Mouse (Mus musculus) cerebellum, postnatal 10 days (tissue): ENCODE measurements at regions not wholly inside any gene's neighbourhood (a gene's known extent, or its start where the extent isn't known, plus 50 kb on each side); places are given as distances from the start of the nearest gene placed in this dataset.
"Not testable (repeated sequence)": the region's sequence is repeated elsewhere in the genome, so short reads cannot be mapped to it uniquely, and the experiment has no call there.

Experiments used
- DNase-seq, 2 experiments: peaks; one replicate each; pipeline ENCODE4 v3.0.0; 2021; ENCODE audit warnings: mixed read lengths in 2 of 2

DNA sequence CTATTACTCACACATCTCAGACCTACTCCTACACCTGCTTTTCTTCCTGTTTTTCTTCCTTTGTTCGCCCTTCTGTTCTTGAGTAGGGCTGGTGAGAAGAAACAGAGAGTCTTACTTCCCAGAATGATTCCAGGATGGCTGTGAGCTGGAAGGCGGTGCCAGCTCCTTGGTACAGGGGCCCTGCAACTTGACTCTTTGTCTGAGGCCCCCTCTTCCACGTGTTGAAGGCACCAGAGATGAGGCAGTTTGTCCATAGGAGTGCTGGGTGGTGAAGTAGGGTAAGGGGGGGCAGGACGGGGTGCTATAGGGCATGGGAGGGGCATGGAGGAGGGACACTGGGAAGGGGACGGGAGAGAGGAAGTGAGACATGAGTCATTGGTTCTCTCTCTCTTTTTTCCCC lies 60.8 kb downstream of the Dmrta2 start:
- no peak for DNase-seq

GRCm38 (mm10) chr4:110044851-110045618 lies 67.2 kb downstream of the Dmrta2 start:
- no peak for DNase-seq

DNA sequence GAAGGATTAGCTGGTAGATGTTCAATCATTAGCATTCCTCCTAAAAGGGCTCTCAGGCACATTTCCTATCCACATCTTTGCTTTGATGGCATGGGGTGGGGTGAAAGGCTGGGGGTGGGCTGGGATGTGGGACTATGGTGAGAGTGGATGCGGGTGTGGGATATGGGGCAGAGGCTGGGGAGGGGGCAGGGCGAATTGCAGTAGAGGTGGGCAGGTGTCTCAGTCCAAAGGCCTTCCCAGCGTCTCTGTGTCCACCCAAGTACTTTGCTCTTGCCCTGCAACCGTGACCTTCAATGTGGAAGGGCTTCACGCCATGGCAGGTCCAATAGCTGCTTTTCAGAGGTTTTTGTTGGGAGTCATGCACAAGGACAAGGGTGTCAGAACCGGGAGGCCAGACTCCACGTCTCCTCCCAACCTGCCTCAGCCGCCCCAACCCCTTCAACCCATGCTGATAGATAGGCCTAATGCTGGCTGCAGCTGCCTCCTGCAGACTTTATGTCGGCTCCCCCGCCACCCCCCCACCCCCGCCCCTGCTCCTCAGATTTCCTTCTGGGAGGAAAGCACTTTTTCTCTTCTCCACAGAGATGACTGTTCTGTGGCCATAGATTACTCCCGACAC lies 67.9 kb downstream of the Dmrta2 start:
- DNase-seq, result no peak

GRCm38 (mm10) chr4:110046270-110046651 lies 68.4 kb downstream of the Dmrta2 start:
- DNase-seq, result no peak

- DNase-seq, result peak; percentile 97 to 99
These were observed 72.8 kb downstream of the Dmrta2 start for GRCm38 (mm10) chr4:110050393-110051280.

GRCm38 (mm10) chr4:110051281-110051665 lies 73.4 kb downstream of the Dmrta2 start:
- no peak for DNase-seq

DNA sequence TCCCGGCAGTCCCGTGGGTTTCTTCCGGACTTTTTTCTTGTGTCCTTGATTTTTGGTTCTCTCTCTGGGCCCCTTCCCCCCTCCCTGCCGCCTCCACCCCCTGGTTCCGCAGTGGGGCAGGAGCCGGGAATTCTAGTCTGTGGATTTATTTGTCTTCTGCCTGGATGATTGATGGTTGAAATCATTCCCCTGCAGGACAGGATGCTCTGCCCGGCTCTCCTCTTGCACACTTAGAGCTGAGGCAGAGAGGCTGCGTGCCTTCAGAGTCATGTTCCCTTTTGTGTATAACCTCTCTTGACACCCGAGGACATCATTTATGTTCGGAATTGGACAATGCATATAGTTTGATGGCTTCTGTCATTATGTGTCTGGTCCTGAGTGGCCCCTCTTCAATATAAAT lies 74.0 kb downstream of the Dmrta2 start:
- DNase-seq, result peak in 1 of 2 experiments; percentile 12

GRCm38 (mm10) chr4:110052998-110053397 lies 75.1 kb downstream of the Dmrta2 start:
- peak; percentile 36 to 37 for DNase-seq

DNA sequence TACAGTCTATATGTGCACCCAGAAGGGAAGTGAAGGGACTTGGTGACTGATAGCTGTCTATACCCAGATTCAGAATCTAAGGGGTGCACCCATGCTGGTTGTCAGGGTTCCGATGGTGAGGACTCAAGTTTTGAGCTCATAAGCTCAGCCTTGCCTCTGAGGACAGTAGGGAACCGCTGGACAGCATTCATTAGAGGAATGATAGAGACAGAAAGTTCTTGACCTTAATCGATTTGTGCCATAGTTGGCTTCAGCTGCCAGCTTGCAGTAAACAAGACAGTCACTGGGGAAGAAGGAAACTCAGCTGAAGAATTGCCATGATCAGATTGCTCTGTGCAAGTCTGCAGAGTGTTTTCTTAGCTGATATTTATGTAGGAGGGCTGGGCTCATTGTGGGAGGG lies 96.0 kb downstream of the Dmrta2 start:
- no peak for DNase-seq

DNA sequence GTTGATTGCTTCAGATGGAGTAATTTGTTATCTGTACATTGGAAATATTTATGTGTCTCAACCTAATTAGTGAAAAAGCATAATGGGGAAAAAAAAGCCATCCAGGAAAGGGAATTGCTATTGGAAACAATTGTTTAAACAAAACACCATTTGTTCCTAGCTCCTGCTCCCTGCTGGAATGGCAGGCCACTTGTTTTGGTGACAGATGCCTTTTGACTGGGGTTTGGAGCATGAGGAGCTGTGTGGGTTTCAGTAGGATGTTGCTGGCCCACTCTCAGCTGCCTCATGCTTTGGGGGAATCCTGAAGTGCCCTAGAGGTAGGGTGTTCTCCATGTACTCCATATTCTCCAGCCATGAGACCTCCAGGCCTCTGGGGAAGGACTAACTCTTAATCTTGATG lies 105.5 kb downstream of the Dmrta2 start:
- no peak for DNase-seq

DNA sequence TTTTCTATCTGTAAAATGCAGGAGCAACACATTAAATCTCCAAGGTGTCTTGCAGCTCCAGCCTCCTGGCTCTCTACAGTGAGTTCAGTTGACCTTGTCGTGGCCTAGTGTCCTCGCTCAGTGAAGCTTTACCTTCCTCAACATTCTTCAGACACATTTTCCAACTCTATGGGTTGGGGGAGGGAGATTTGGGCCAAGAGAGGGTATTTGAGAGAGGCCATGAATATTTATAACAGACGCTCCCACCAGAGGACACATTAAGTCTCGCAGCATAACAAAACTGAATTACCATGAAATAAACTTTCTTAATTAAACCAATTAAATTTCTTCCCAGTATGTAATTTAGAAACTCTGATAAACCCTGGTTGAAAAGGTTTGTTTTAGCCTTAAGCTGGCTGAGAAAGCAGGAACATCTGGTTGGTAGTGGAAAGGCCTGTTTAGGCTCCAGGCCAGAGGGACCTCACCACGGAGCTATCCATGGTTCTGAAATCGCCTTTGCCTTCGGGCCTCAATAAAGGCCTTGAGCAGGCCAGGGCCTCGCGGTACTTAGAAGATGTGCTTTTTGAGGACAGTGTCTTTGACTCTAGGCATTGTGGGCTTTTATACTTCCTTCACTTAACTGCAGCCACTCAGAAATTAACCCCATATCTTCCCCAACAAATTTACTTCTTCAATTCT lies 109.9 kb downstream of the Dmrta2 start:
- DNase-seq, result peak; percentile 27 to 42

DNA sequence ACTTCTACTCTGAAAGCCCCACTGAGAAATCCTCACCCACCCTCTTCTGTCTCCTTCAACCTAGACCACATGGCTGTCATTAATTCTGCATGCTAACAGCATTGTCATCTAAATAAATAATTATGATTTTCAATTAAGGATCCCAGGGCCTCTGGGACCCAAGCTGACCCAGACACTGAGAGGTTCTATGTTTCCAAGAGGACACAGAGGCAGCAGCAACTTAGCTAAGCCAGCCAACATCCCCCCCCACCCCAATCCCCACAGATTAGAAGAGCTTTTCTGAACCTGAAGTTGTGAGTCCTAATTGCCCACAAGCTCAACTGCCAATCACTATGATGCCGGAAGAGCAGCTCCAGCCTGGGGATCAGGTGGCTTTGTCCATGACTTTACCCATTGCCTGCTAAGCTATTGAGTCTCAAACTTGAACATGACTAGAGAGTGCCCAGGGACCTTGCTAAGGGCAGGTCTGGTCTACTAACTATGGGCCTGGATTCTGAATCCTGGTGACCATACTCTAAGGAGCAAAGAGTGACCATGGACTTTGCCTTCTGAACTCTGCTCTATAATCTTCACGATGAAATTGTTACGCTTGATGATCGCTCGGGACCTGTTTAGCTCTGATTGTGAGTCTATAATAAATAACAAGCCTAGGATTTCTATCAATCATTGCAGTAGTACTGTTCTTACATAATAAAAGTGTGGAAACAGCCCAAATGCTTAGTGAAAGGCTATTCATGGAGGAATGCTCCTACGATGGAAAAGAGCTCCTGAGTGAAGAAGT lies 115.4 kb downstream of the Dmrta2 start:
- no peak for DNase-seq

DNA sequence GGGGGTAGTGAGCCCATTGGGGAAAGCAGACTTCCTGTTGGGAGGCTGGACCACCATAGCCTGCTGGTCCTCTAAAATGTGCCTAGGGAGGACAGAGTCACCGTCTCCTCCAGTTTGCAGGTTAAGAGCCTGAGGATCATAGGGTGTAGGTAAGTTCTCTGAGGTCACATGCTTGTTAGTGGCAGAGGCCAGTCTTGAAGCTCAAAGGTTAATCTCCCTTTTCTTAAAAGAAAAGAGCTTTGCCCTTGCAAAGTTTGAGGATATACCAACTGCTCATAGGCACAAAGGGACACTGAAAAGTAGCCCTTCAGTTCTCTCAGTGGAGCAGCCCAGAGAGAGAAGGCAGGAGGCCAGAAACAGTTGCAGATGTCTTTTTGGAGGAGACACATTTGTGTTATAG lies 116.7 kb downstream of the Dmrta2 start:
- no peak for DNase-seq

GRCm38 (mm10) chr4:110095760-110096593 lies 118.1 kb downstream of the Dmrta2 start:
- peak; percentile 44 to 47 for DNase-seq

DNA sequence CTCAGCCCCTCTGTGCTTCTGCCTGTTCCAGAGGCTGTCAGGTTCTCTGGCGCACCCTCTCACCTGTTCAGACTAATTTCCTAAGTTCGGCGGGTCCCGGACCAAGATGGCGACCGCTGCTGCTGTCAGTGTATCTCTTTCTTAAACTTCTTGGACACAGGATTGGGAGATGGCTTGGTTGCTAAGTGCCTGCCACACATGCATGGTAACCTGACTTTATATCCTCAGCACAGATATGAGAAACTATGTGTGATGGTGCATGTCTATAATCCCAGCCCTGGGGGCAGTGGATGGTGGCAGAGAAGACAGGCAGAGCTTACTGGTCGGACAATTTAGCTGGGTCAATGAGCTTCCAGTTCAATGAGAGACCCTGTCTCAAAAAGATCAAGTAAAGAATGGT lies 126.3 kb downstream of the Dmrta2 start:
- DNase-seq, result not testable (repeated sequence)

GRCm38 (mm10) chr4:110106620-110107243 lies 128.9 kb downstream of the Dmrta2 start:
- no peak for DNase-seq

- DNase-seq, result no peak
These were observed 141.6 kb downstream of the Dmrta2 start for GRCm38 (mm10) chr4:110119438-110119837.

DNA sequence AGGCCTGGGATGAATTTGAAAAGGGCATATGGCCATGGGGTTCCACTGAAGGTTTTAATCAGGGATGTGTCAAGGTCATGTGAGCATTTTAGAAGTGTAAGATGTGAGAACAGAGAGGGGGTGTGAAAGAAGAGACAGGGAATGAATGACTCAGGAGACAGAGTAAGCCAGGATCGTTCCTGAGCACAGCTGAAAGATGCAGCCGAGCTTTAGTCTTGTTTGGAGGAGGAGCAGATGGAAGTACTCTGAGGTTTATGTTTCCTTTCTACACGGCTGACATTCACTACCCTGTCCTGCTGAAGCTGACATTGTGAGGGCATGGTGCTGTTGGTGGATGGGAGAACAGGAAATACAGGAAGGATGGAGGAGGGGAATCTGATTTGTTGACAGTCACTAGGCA lies 142.0 kb downstream of the Dmrta2 start:
- no peak for DNase-seq

GRCm38 (mm10) chr4:110120761-110121160 lies 142.9 kb downstream of the Dmrta2 start:
- no peak for DNase-seq

DNA sequence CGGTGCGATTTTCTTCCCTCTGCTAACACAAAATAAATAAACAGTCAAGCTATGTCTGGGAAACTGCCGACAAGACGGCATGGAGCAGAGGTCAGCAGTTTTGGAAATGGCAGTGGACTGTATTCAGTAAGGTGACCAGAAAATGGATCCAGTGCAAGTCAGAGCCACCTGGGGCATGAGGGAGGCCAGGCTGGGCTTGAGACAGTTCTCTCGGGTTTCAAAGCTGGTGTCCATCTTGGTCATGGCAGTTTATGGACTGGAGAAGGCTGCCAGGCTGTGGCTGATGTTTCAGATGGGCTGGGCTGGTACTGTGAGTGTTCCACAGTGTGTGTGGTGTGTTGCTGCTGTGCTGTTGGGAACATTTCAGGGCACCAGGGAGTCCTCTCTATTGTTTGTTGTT lies 143.6 kb downstream of the Dmrta2 start:
- no peak for DNase-seq
